Mouse (Mus musculus): ENCODE measurements at regions not wholly inside any gene's neighbourhood (a gene's known extent, or its start where the extent isn't known, plus 50 kb on each side); places are given as distances from the start of the nearest gene placed in this dataset.
"Not testable (repeated sequence)": the region's sequence is repeated elsewhere in the genome, so short reads cannot be mapped to it uniquely, and the experiment has no call there.

GRCm38 (mm10) chr12:107146608-107147121, 341.8 kb upstream of the 3110018I06Rik start:
- no peak for DNase-seq (ENCODE audit: extremely low spot score, low spot score)

GRCm38 (mm10) chr12:107148451-107148850, 340.0 kb upstream of the 3110018I06Rik start:
- no peak for DNase-seq (ENCODE audit: extremely low spot score, low spot score)

- DNase-seq (ENCODE audit: extremely low spot score, low spot score), result no peak
These were observed 337.3 kb upstream of the 3110018I06Rik start for GRCm38 (mm10) chr12:107151089-107151488.

- DNase-seq (ENCODE audit: extremely low spot score, low spot score), result no peak
These were observed 333.8 kb upstream of the 3110018I06Rik start for GRCm38 (mm10) chr12:107154668-107155067.

- DNase-seq (ENCODE audit: extremely low spot score, low spot score), result no peak
These were observed 331.5 kb upstream of the 3110018I06Rik start for GRCm38 (mm10) chr12:107156791-107157428.

GRCm38 (mm10) chr12:107159126-107159525, 329.3 kb upstream of the 3110018I06Rik start:
- no peak for DNase-seq (ENCODE audit: extremely low spot score, low spot score)

- peak; percentile 38 for DNase-seq (ENCODE audit: extremely low spot score, low spot score)
These were observed 328.3 kb upstream of the 3110018I06Rik start for GRCm38 (mm10) chr12:107160137-107160536.

GRCm38 (mm10) chr12:107160628-107161027, 327.8 kb upstream of the 3110018I06Rik start:
- no peak for DNase-seq (ENCODE audit: extremely low spot score, low spot score)

- no peak for DNase-seq (ENCODE audit: extremely low spot score, low spot score)
These were observed 317.5 kb upstream of the 3110018I06Rik start for GRCm38 (mm10) chr12:107170926-107171325.

- DNase-seq (ENCODE audit: extremely low spot score, low spot score), result no peak
These were observed 316.8 kb upstream of the 3110018I06Rik start for GRCm38 (mm10) chr12:107171676-107172075.

- no peak for DNase-seq (ENCODE audit: extremely low spot score, low spot score)
These were observed 309.8 kb upstream of the 3110018I06Rik start for GRCm38 (mm10) chr12:107178676-107179075.

GRCm38 (mm10) chr12:107180501-107180900, 307.9 kb upstream of the 3110018I06Rik start:
- no peak for DNase-seq (ENCODE audit: extremely low spot score, low spot score)

- DNase-seq (ENCODE audit: extremely low spot score, low spot score), result no peak
These were observed 307.1 kb upstream of the 3110018I06Rik start for GRCm38 (mm10) chr12:107181291-107181690.

GRCm38 (mm10) chr12:107182091-107182655, 306.3 kb upstream of the 3110018I06Rik start:
- DNase-seq (ENCODE audit: extremely low spot score, low spot score), result no peak

- DNase-seq (ENCODE audit: extremely low spot score, low spot score), result no peak
These were observed 305.1 kb upstream of the 3110018I06Rik start for GRCm38 (mm10) chr12:107183283-107183682.

GRCm38 (mm10) chr12:107184426-107184825, 304.0 kb upstream of the 3110018I06Rik start:
- DNase-seq (ENCODE audit: extremely low spot score, low spot score), result no peak

GRCm38 (mm10) chr12:107186361-107186760, 302.1 kb upstream of the 3110018I06Rik start:
- no peak for DNase-seq (ENCODE audit: extremely low spot score, low spot score)

- DNase-seq (ENCODE audit: extremely low spot score, low spot score), result no peak
These were observed 300.4 kb upstream of the 3110018I06Rik start for GRCm38 (mm10) chr12:107188055-107188454.

- no peak for DNase-seq (ENCODE audit: extremely low spot score, low spot score)
These were observed 289.9 kb upstream of the 3110018I06Rik start for GRCm38 (mm10) chr12:107198389-107199018.

- no peak for DNase-seq (ENCODE audit: extremely low spot score, low spot score)
These were observed 287.5 kb upstream of the 3110018I06Rik start for GRCm38 (mm10) chr12:107200903-107201302.

GRCm38 (mm10) chr12:107208826-107209225, 279.6 kb upstream of the 3110018I06Rik start:
- not testable (repeated sequence) for DNase-seq (ENCODE audit: extremely low spot score, low spot score)

GRCm38 (mm10) chr12:107212826-107213225, 275.6 kb upstream of the 3110018I06Rik start:
- no peak for DNase-seq (ENCODE audit: extremely low spot score, low spot score)

Measured in neural tube, embryonic 10.5 days (tissue).